Mouse (Mus musculus) MEL (cell line): ENCODE measurements around the gene Ppp2r1b.

Experiments used
- EP300 ChIP-seq, 2 experiments: IDR thresholded peaks; 2 replicates each; pipeline ENCODE4 v1.6.1; 2011; ENCODE audit warnings: improper control_type of control experiment in 2 of 2, low read length in 2 of 2, low read depth in 1 of 2, mild to moderate bottlenecking in 1 of 2
- MEF2A ChIP-seq: IDR thresholded peaks from 2 replicates; pipeline ENCODE4 v1.6.1; 2014; ENCODE audit warnings: low read depth, mild to moderate bottlenecking, inconsistent platforms, low read length, improper control_type of control experiment; ENCODE audit not compliant: poor library complexity, insufficient replicate concordance, severe bottlenecking; ENCODE audit errors: extremely low read depth
- NELFE ChIP-seq: IDR thresholded peaks from 2 replicates; pipeline ENCODE4 v1.6.1; 2011; ENCODE audit warnings: low read depth, low read length, improper control_type of control experiment
- POLR2A ChIP-seq, 2 experiments: IDR thresholded peaks; 2 replicates each; pipeline ENCODE4 v1.6.1; 2011 to 2012; ENCODE audit warnings: low read length in 2 of 2, mild to moderate bottlenecking in 2 of 2, control low read depth in 1 of 2, improper control_type of control experiment in 1 of 2, low read depth in 1 of 2, moderate library complexity in 1 of 2; ENCODE audit not compliant: control insufficient read depth in 1 of 2, insufficient read depth in 1 of 2, poor library complexity in 1 of 2
- TBP ChIP-seq: IDR thresholded peaks from 2 replicates; pipeline ENCODE4 v1.8.0; 2011; ENCODE audit warnings: low read depth, low read length, improper control_type of control experiment
- ZNF384 ChIP-seq: IDR thresholded peaks from 2 replicates; pipeline ENCODE4 v1.6.1; 2012; ENCODE audit warnings: low read depth, mild to moderate bottlenecking, inconsistent platforms, low read length, improper control_type of control experiment

DNA sequence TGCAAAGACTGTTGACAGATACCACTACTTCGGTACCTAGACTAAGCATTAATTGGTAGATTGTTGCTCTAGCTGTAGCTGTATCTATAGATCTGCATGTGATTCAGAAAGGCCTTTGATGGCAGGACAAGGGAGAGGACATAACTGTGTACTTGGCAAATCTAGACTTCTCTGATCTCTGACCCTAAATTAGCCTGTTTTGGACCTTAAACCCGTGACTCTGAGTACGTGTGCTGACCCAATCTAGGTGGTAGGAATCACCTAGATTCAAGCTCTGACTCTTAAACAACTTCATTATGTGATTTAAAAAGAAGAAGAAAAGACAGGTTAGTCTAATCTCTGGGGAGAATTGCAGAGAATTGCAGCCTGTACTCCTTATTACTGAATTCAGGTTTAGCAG lies at the start of gene Ppp2r1b:
- TF ChIP-seq NELFE (no peak), POLR2A (IDR thresholded peaks at IDR 0.05; ENCODE audit: control insufficient read depth in 1 of 2, insufficient read depth in 1 of 2, low read depth in 1 of 2, low read length in 2 of 2, poor library complexity in 1 of 2) (no peak), MEF2A (no peak), TBP (no peak), EP300 (IDR thresholded peaks at IDR 0.05; ENCODE audit: low read depth in 1 of 2, low read length in 2 of 2) (no peak), ZNF384 (no peak)
